Mouse (Mus musculus) kidney, adult 9 months (tissue): ENCODE data around the gene Hspa2.
"Not testable (repeated sequence)": the region's sequence is repeated elsewhere in the genome, so short reads cannot be mapped to it uniquely, and the experiment has no call there.

Experiments
- DNase-seq: peaks from one replicate; pipeline ENCODE4 v3.0.0; 2022

Gene Hspa2

DNA sequence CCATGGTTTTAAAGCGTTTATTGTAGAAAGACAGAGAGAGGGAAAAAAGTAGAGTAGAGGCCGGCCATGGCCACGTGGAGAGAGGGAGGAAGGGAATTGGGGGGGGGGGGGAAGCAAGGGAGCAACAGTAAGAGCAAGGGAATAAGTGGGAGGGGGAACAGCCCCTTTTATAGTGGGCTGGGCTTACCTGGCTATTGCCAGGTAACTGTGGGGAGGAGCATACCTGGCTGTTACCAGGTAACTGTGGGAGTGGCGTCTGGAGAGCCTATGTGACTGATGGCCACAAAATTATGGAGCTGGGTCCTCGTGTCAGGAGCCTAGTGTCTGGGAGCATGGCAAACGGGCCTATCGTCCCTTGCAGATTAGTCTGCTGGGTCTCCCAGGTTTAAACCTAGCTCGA, 31.6 kb downstream of the Hspa2 start:
- DNase-seq = no peak

DNA sequence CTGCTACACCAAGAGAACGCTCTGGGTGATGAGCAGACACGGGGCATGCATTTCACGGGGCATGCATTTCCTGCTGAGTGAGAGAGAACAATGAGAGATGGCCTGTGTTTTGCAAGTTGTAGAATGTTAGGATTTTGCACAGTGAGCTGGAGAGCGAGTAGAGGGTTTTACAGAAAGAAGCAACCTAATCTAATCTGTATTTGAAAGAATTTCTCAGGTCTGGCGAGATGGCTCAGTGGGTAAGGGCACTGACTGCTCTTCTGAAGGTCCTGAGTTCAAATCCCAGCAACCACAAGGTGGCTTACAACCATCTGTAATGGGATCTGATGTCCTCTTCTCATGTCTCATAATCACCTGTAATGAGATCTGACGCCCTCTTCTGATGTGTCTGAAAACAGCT, 39.5 kb downstream of the Hspa2 start:
- not testable (repeated sequence) for DNase-seq

DNA sequence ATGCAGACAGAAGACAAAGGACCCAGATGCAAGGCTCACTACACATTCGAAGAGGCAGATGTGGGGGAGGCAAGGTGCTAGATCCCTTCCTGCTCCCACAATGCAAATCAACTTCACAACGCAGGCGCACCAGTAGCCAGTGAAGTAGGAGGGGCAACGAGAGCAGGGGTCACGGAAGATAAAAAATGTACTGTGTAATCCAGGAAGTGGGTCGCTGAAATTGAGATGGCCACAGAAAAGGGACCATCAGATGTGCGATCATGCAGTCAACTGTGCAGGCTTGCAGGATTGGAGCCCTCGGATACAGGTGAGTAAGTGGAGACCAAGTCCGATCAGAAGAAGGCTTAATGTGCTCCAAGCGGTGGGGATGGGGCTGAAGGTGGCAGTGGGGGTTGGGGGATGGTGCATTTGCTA, 40.4 kb downstream of the Hspa2 start:
- DNase-seq = peak; percentile 43

DNA sequence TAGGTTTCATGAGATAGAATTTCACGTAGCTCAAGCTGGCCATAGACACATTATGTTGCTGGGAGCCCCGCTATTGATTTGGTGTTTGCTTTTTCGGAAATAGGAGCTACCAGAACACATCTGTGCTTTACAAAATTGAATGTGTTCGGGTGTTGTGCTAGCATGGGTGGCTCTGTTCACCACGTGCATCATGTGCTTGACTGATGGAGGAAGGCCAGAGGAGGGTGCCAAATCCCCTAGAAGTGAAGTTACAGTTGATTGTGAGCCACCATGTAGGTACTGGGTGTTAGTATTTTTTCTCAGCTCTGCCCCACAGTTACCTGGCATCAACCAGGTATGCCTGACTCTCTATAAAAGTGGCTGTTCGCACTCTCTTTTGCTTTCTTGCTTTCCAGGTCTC, 40.9 kb downstream of the Hspa2 start:
- DNase-seq = peak; percentile 22

DNA sequence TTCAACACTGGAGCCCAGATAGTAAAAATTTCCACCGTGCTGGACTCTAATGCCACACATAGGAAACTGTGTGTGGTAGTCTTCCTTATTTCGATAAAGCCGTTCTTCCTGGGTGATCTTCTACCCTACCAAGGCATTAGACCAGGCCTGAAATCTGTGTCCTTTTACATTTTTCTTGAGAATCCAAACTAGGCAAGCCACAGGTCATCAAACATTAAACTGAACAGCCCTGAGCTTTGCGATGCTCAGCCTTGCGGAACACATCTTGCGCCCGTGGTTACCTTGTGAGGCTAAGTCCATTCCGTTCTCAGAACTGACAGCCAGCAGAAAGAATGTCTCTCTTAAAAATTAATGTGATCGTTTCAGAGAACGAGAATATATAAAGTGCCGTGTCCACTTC, 42.2 kb downstream of the Hspa2 start:
- DNase-seq = peak; percentile 89

GRCm38 (mm10) chr12:76448127-76448526, 44.2 kb downstream of the Hspa2 start:
- DNase-seq = no peak

- no peak for DNase-seq
Measured at GRCm38 (mm10) chr12:76452203-76452602, 48.2 kb downstream of the Hspa2 start.
